Mouse (Mus musculus) small intestine, adult 2 months (tissue): Measurements from ENCODE around the gene Map1s.

Experiments
- CTCF ChIP-seq: fragments of 200-500 bp; IDR thresholded peaks from 2 replicates; pipeline ENCODE4 v1.5.1; 2012; ENCODE audit warnings: low read depth, mild to moderate bottlenecking, control low read depth, inconsistent platforms, low read length, moderate library complexity, mixed read lengths; ENCODE audit not compliant: insufficient replicate concordance, insufficient read length; ENCODE audit errors: extremely low read depth
- POLR2A ChIP-seq: fragments of 200-500 bp; IDR thresholded peaks from 2 replicates; pipeline ENCODE4 v1.6.1; 2012; ENCODE audit warnings: low read depth, mild to moderate bottlenecking, control low read depth, inconsistent platforms, low read length, moderate library complexity

GRCm38 (mm10) chr8:70880546-70880945 is 25.2 kb upstream of the Map1s start:
- TF ChIP-seq POLR2A: no peak
- no peak for TF ChIP-seq CTCF
